Mouse (Mus musculus): Measurements from ENCODE around the gene Cttnbp2. TPM values are rescaled to one million over a fixed set of nuclear protein-coding genes. Genes with fewer than 3 reads are reported as not detected.

Gene Cttnbp2
- polyA plus RNA-seq, 1 experiment from 2014 or later, result 1.1 TPM

GRCm38 (mm10) chr6:18477313-18477930 lies 37.2 kb downstream of the Cttnbp2 start:
- H3K4me1 ChIP-seq (ENCODE audit: control insufficient read depth, low read depth, low read length), result no peaks in the 10 kb centered on the region
- H3K9me3 ChIP-seq (replicated peaks; ENCODE audit: control insufficient read depth, low read length), result no peaks in the 10 kb centered on the region
- H3K27me3 ChIP-seq (ENCODE audit: control insufficient read depth, insufficient read depth, low read depth, low read length), result no peaks in the 10 kb centered on the region
- H3K9ac ChIP-seq (ENCODE audit: low read depth, low read length), result no peak overlapping the region
- no peak overlapping the region for H3K27ac ChIP-seq (ENCODE audit: low read length)
- H3K4me3 ChIP-seq (ENCODE audit: low read depth, low read length), result no peak overlapping the region
- H3K4me2 ChIP-seq (ENCODE audit: low read depth, low read length), result no peak overlapping the region
- no peak for ATAC-seq (ENCODE audit: low read depth)
- no peaks in the 10 kb centered on the region for H3K36me3 ChIP-seq (ENCODE audit: control insufficient read depth, insufficient read depth)
- 34% methylated on average over 1 of the region's 1 CpGs for WGBS (ENCODE audit: insufficient replicate concordance)

GRCm38 (mm10) chr6:18474983-18475382 lies 39.7 kb downstream of the Cttnbp2 start:
- H3K27me3 ChIP-seq (ENCODE audit: control insufficient read depth, insufficient read depth, low read depth, low read length), result no peaks in the 10 kb centered on the region
- WGBS (ENCODE audit: insufficient replicate concordance), result 57% methylated on average over 2 of the region's 2 CpGs
- no peaks in the 10 kb centered on the region for H3K36me3 ChIP-seq (ENCODE audit: control insufficient read depth, insufficient read depth)

GRCm38 (mm10) chr6:18474541-18474940 lies 40.1 kb downstream of the Cttnbp2 start:
- Histone ChIP-seq H3K4me1 (ENCODE audit: control insufficient read depth, low read depth, low read length) (no peaks in the 10 kb centered on the region), H3K9me3 (replicated peaks; ENCODE audit: control insufficient read depth, low read length) (no peaks in the 10 kb centered on the region), H3K27ac (ENCODE audit: low read length) (no peak overlapping the region), H3K4me3 (ENCODE audit: low read depth, low read length) (no peak overlapping the region), H3K4me2 (ENCODE audit: low read depth, low read length) (no peak overlapping the region), H3K9ac (ENCODE audit: low read depth, low read length) (no peak overlapping the region), H3K36me3 (ENCODE audit: control insufficient read depth, insufficient read depth) (no peaks in the 10 kb centered on the region), H3K27me3 (ENCODE audit: control insufficient read depth, insufficient read depth, low read depth, low read length) (no peaks in the 10 kb centered on the region)
- ATAC-seq (ENCODE audit: low read depth), result no peak
- 36% methylated on average over 1 of the region's 1 CpGs for WGBS (ENCODE audit: insufficient replicate concordance)

More at GRCm38 (mm10) chr6:18474983-18475382, 39.7 kb downstream of the Cttnbp2 start:
- Histone ChIP-seq H3K27ac (ENCODE audit: low read length) (no peak overlapping the region), H3K4me1 (ENCODE audit: control insufficient read depth, low read depth, low read length) (no peaks in the 10 kb centered on the region), H3K9ac (ENCODE audit: low read depth, low read length) (no peak overlapping the region), H3K4me2 (ENCODE audit: low read depth, low read length) (no peak overlapping the region), H3K4me3 (ENCODE audit: low read depth, low read length) (no peak overlapping the region), H3K9me3 (replicated peaks; ENCODE audit: control insufficient read depth, low read length) (no peaks in the 10 kb centered on the region)
- ATAC-seq (ENCODE audit: low read depth), result no peak

- 23% methylated on average over 2 of the region's 2 CpGs for WGBS (ENCODE audit: insufficient replicate concordance)
- ATAC-seq (ENCODE audit: low read depth), result no peak
- H3K9me3 ChIP-seq (replicated peaks; ENCODE audit: control insufficient read depth, low read length), result no peaks in the 10 kb centered on the region
- H3K27ac ChIP-seq (ENCODE audit: low read length), result no peak overlapping the region
- no peak overlapping the region for H3K9ac ChIP-seq (ENCODE audit: low read depth, low read length)
- H3K27me3 ChIP-seq (ENCODE audit: control insufficient read depth, insufficient read depth, low read depth, low read length), result no peaks in the 10 kb centered on the region
- no peak overlapping the region for H3K4me3 ChIP-seq (ENCODE audit: low read depth, low read length)
- H3K36me3 ChIP-seq (ENCODE audit: control insufficient read depth, insufficient read depth), result no peaks in the 10 kb centered on the region
- no peak overlapping the region for H3K4me2 ChIP-seq (ENCODE audit: low read depth, low read length)
- H3K4me1 ChIP-seq (ENCODE audit: control insufficient read depth, low read depth, low read length), result no peaks in the 10 kb centered on the region
These were observed 45.4 kb downstream of the Cttnbp2 start for GRCm38 (mm10) chr6:18469206-18469605.

GRCm38 (mm10) chr6:18467777-18468176 lies 46.9 kb downstream of the Cttnbp2 start:
- Histone ChIP-seq H3K4me3 (ENCODE audit: low read depth, low read length) (no peak overlapping the region), H3K9me3 (replicated peaks; ENCODE audit: control insufficient read depth, low read length) (no peaks in the 10 kb centered on the region), H3K27ac (ENCODE audit: low read length) (no peak overlapping the region), H3K9ac (ENCODE audit: low read depth, low read length) (no peak overlapping the region), H3K4me1 (ENCODE audit: control insufficient read depth, low read depth, low read length) (no peaks in the 10 kb centered on the region), H3K27me3 (ENCODE audit: control insufficient read depth, insufficient read depth, low read depth, low read length) (no peaks in the 10 kb centered on the region), H3K36me3 (ENCODE audit: control insufficient read depth, insufficient read depth) (no peaks in the 10 kb centered on the region), H3K4me2 (ENCODE audit: low read depth, low read length) (no peak overlapping the region)
- WGBS (ENCODE audit: insufficient replicate concordance), result 45% methylated on average over 2 of the region's 2 CpGs
- no peak for ATAC-seq (ENCODE audit: low read depth)

- Histone ChIP-seq H3K36me3 (ENCODE audit: control insufficient read depth, insufficient read depth) (no peaks in the 10 kb centered on the region), H3K4me2 (ENCODE audit: low read depth, low read length) (no peak overlapping the region), H3K4me3 (ENCODE audit: low read depth, low read length) (no peak overlapping the region), H3K4me1 (ENCODE audit: control insufficient read depth, low read depth, low read length) (no peaks in the 10 kb centered on the region), H3K9ac (ENCODE audit: low read depth, low read length) (no peak overlapping the region), H3K27ac (ENCODE audit: low read length) (no peak overlapping the region), H3K9me3 (replicated peaks; ENCODE audit: control insufficient read depth, low read length) (no peaks in the 10 kb centered on the region), H3K27me3 (ENCODE audit: control insufficient read depth, insufficient read depth, low read depth, low read length) (no peaks in the 10 kb centered on the region)
- 62% methylated on average over 7 of the region's 7 CpGs for WGBS (ENCODE audit: insufficient replicate concordance)
- no peak for ATAC-seq (ENCODE audit: low read depth)
These were observed 48.4 kb downstream of the Cttnbp2 start for GRCm38 (mm10) chr6:18466227-18466626.

GRCm38 (mm10) chr6:18465626-18466025 lies 49.0 kb downstream of the Cttnbp2 start:
- H3K9ac ChIP-seq (ENCODE audit: low read depth, low read length), result no peak overlapping the region
- ATAC-seq (ENCODE audit: low read depth), result no peak
- H3K9me3 ChIP-seq (replicated peaks; ENCODE audit: control insufficient read depth, low read length), result no peaks in the 10 kb centered on the region
- H3K27me3 ChIP-seq (ENCODE audit: control insufficient read depth, insufficient read depth, low read depth, low read length), result no peaks in the 10 kb centered on the region
- H3K4me3 ChIP-seq (ENCODE audit: low read depth, low read length), result no peak overlapping the region
- no peaks in the 10 kb centered on the region for H3K4me1 ChIP-seq (ENCODE audit: control insufficient read depth, low read depth, low read length)
- H3K27ac ChIP-seq (ENCODE audit: low read length), result no peak overlapping the region
- no peaks in the 10 kb centered on the region for H3K36me3 ChIP-seq (ENCODE audit: control insufficient read depth, insufficient read depth)
- H3K4me2 ChIP-seq (ENCODE audit: low read depth, low read length), result no peak overlapping the region
- WGBS (ENCODE audit: insufficient replicate concordance), result 75% methylated on average over 10 of the region's 10 CpGs

- WGBS (ENCODE audit: insufficient replicate concordance), result 40% methylated on average over 1 of the region's 1 CpGs
- no peaks in the 10 kb centered on the region for H3K9me3 ChIP-seq (replicated peaks; ENCODE audit: control insufficient read depth, low read length)
These were observed 55.0 kb downstream of the Cttnbp2 start for GRCm38 (mm10) chr6:18459657-18460056.

GRCm38 (mm10) chr6:18450551-18451193 lies 64.0 kb downstream of the Cttnbp2 start:
- Histone ChIP-seq H3K4me1 (ENCODE audit: control insufficient read depth, low read depth, low read length) (no peaks in the 10 kb centered on the region), H3K4me2 (ENCODE audit: low read depth, low read length) (no peak overlapping the region), H3K27ac (ENCODE audit: low read length) (no peak overlapping the region), H3K9ac (ENCODE audit: low read depth, low read length) (no peak overlapping the region), H3K36me3 (ENCODE audit: control insufficient read depth, insufficient read depth) (no peaks in the 10 kb centered on the region), H3K4me3 (ENCODE audit: low read depth, low read length) (no peak overlapping the region), H3K27me3 (ENCODE audit: control insufficient read depth, insufficient read depth, low read depth, low read length) (no peaks in the 10 kb centered on the region), H3K9me3 (replicated peaks; ENCODE audit: control insufficient read depth, low read length) (no peaks in the 10 kb centered on the region)
- 55% methylated on average over 5 of the region's 5 CpGs for WGBS (ENCODE audit: insufficient replicate concordance)
- ATAC-seq (ENCODE audit: low read depth), result no peak

More at GRCm38 (mm10) chr6:18459657-18460056, 55.0 kb downstream of the Cttnbp2 start:
- no peak for ATAC-seq (ENCODE audit: low read depth)
- no peak overlapping the region for H3K27ac ChIP-seq (ENCODE audit: low read length)
- no peaks in the 10 kb centered on the region for H3K36me3 ChIP-seq (ENCODE audit: control insufficient read depth, insufficient read depth)
- no peaks in the 10 kb centered on the region for H3K4me1 ChIP-seq (ENCODE audit: control insufficient read depth, low read depth, low read length)
- H3K27me3 ChIP-seq (ENCODE audit: control insufficient read depth, insufficient read depth, low read depth, low read length), result no peaks in the 10 kb centered on the region
- H3K4me2 ChIP-seq (ENCODE audit: low read depth, low read length), result no peak overlapping the region
- no peak overlapping the region for H3K4me3 ChIP-seq (ENCODE audit: low read depth, low read length)
- H3K9ac ChIP-seq (ENCODE audit: low read depth, low read length), result no peak overlapping the region
